Mouse (Mus musculus): ENCODE measurements around the gene Doxl2. TPM values are rescaled to one million over a fixed set of nuclear protein-coding genes. Genes with fewer than 3 reads are reported as not detected.

The Doxl2 gene
- polyA plus RNA-seq, 2 experiments: not detected

DNA sequence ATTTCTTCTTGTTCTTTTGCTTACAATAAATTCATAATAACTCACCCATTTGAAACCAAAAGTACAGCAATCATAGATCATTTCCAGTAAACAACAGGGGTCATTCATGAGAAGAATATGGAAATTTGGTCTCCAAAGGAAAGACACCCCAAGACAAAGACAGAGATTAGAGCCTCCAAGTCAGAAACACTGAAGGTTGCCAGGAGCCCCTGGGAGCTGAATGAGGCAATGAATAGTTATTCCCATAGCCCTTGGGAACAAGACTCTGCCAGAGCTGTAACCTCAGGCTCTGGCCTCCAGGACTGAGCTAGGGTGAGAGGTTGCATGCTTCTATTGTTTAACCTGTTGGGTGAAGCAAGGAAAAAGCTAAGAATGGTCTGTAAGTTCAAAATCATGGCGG, 44.6 kb downstream of the Doxl2 start:
- Histone ChIP-seq H3K9me3 (ENCODE audit: control insufficient read depth, low read length) (no peaks in the 10 kb centered on the region), H3K27ac (replicated peaks; ENCODE audit: low read depth, low read length) (no peak overlapping the region), H3K4me3 (replicated peaks; ENCODE audit: low read length) (no peak overlapping the region), H3K4me1 (ENCODE audit: control insufficient read depth, insufficient read depth, low read length) (peaks cover 6% of the 10 kb centered on the region), H3K36me3 (ENCODE audit: control insufficient read depth, insufficient read depth, low read length) (no peaks in the 10 kb centered on the region), H3K4me2 (replicated peaks; ENCODE audit: low read depth, low read length, severe bottlenecking) (no peak overlapping the region), H3K9ac (ENCODE audit: low read depth, low read length, severe bottlenecking) (no peak overlapping the region), H3K27me3 (ENCODE audit: control insufficient read depth, insufficient read depth, low read length) (no peaks in the 10 kb centered on the region)
- TF ChIP-seq POLR2A (IDR thresholded peaks at IDR 0.05; ENCODE audit: borderline replicate concordance, extremely low read depth, insufficient read depth, insufficient read length): no peak
- ATAC-seq (ENCODE audit: low FRiP score, low read depth) (no peak), DNase-seq (ENCODE audit: low spot score) (no peak)
- WGBS: 93% methylated on average over 1 of the region's 1 CpGs

DNA sequence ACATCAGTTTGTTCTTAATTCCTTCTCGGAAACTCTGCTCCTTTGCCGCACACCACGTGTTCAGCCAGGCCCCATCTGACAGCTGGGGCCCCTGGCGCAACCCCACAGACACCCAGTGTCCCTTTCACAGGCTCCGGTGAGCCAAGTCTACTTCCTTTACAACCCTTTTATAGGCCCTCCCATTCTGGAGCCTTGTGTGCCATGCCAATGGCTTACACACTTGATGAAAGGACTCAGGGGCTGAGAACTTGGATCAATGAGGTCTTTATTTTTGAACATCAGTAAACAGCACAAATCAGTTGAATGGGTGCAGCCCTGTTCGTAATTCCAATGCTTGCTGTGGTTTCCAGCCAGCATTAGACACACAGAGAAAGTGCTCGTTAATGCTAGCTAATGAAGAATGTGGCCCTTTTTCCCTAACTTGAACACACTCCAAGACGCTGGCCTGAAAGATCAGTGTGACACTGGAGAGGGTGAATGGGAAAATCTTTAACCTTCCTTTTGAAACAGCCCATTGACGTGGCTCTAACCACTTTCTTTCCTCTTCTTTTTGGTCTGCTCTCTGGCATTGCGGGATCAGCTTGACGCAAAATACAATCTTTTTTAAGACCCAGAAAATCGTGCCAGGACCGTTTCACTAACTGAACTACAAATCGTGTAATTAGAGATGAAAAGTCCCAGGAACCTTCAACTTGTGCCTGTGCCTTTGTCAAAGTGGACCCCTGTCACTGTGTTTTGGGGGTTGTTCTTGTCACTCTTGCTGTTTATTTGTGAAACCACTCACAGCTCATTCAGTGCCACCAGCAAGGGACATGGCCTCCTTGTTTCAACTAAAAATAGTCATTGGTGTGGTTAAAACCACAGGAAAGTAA, 46.6 kb downstream of the Doxl2 start:
- Histone ChIP-seq H3K27ac (replicated peaks; ENCODE audit: low read depth, low read length) (no peak overlapping the region), H3K36me3 (ENCODE audit: control insufficient read depth, insufficient read depth, low read length) (no peaks in the 10 kb centered on the region), H3K4me3 (replicated peaks; ENCODE audit: low read length) (no peak overlapping the region), H3K4me1 (ENCODE audit: control insufficient read depth, insufficient read depth, low read length) (peaks cover 6% of the 10 kb centered on the region), H3K9me3 (ENCODE audit: control insufficient read depth, low read length) (no peaks in the 10 kb centered on the region), H3K4me2 (replicated peaks; ENCODE audit: low read depth, low read length, severe bottlenecking) (no peak overlapping the region), H3K27me3 (ENCODE audit: control insufficient read depth, insufficient read depth, low read length) (no peaks in the 10 kb centered on the region), H3K9ac (ENCODE audit: low read depth, low read length, severe bottlenecking) (no peak overlapping the region)
- ATAC-seq (ENCODE audit: low FRiP score, low read depth): no peak
- no peak for DNase-seq (ENCODE audit: low spot score)
- 42% methylated on average over 14 of the region's 14 CpGs for WGBS
- TF ChIP-seq POLR2A (IDR thresholded peaks at IDR 0.05; ENCODE audit: borderline replicate concordance, extremely low read depth, insufficient read depth, insufficient read length): no peak

DNA sequence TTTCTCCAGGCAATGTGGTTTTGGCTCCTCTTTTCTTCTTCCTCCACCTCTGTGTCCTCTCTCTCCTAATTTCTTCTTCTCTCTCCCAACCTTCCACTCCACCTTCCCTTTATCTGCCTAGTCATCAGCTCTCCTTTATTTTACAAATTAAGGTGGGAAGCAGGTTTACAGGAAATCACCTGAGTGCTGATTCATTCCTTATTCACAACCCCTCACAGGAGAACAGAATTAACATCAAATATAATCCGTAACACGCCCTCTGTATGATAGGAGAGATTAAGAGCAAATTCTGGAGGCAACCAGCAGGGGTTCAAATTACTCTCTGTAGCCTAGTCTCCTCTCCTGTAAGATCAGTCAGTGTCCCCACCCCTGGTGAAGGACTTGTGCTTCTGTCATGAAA, 47.6 kb downstream of the Doxl2 start:
- WGBS: 82% methylated on average over 2 of the region's 2 CpGs
- Histone ChIP-seq H3K4me1 (ENCODE audit: control insufficient read depth, insufficient read depth, low read length) (peaks cover 6% of the 10 kb centered on the region), H3K36me3 (ENCODE audit: control insufficient read depth, insufficient read depth, low read length) (no peaks in the 10 kb centered on the region), H3K9ac (ENCODE audit: low read depth, low read length, severe bottlenecking) (no peak overlapping the region), H3K4me3 (replicated peaks; ENCODE audit: low read length) (no peak overlapping the region), H3K27me3 (ENCODE audit: control insufficient read depth, insufficient read depth, low read length) (no peaks in the 10 kb centered on the region), H3K9me3 (ENCODE audit: control insufficient read depth, low read length) (no peaks in the 10 kb centered on the region), H3K4me2 (replicated peaks; ENCODE audit: low read depth, low read length, severe bottlenecking) (no peak overlapping the region), H3K27ac (replicated peaks; ENCODE audit: low read depth, low read length) (no peak overlapping the region)
- ATAC-seq (ENCODE audit: low FRiP score, low read depth) (no peak), DNase-seq (ENCODE audit: low spot score) (no peak)
- TF ChIP-seq POLR2A (IDR thresholded peaks at IDR 0.05; ENCODE audit: borderline replicate concordance, extremely low read depth, insufficient read depth, insufficient read length): no peak

DNA sequence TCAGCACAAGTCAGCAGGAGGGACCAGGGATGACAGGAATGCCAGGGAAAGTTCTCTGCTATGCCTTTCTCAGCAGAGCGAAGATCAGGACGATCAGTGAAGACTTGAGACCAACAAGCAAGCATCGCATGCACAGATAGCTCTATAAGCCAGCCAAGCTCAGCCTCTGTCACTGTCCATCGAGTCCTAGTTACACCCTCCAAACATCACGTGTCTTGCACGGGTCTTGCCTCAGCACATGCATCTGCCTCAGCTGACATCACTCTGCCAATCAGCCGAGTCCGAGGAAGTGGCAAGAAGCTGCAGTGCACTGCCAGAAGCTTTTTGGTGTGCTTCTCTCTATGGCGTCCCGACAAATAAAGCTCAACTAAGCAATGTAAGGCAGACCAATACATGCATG, 48.6 kb downstream of the Doxl2 start:
- Histone ChIP-seq H3K27ac (replicated peaks; ENCODE audit: low read depth, low read length) (no peak overlapping the region), H3K4me3 (replicated peaks; ENCODE audit: low read length) (no peak overlapping the region), H3K4me1 (ENCODE audit: control insufficient read depth, insufficient read depth, low read length) (peaks cover 6% of the 10 kb centered on the region), H3K36me3 (ENCODE audit: control insufficient read depth, insufficient read depth, low read length) (no peaks in the 10 kb centered on the region), H3K9me3 (ENCODE audit: control insufficient read depth, low read length) (no peaks in the 10 kb centered on the region), H3K27me3 (ENCODE audit: control insufficient read depth, insufficient read depth, low read length) (no peaks in the 10 kb centered on the region), H3K4me2 (replicated peaks; ENCODE audit: low read depth, low read length, severe bottlenecking) (no peak overlapping the region), H3K9ac (ENCODE audit: low read depth, low read length, severe bottlenecking) (no peak overlapping the region)
- no peak for TF ChIP-seq POLR2A (IDR thresholded peaks at IDR 0.05; ENCODE audit: borderline replicate concordance, extremely low read depth, insufficient read depth, insufficient read length)
- no peak for ATAC-seq (ENCODE audit: low FRiP score, low read depth)
- DNase-seq (ENCODE audit: low spot score): no peak
- WGBS: 80% methylated on average over 10 of the region's 10 CpGs

DNA sequence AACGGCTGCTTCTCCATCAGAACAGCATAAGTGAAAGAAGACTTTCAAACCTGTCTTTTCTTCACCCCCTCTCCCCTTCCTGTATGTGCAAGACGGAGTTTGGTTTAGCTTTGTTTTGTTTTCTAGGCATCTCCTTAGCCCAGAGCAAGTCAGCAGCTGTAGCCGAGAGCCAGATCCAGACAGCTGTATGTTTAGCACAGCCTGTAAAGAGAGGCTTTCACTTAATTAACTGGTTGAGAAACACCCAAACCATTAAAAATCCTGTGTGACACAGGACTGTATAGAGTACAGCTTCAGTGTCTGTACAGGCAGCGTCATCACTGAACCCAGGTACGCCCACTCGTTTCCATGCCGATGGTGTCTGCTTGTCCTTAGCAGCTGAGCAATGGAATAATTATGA, 50.5 kb downstream of the Doxl2 start:
- H3K9ac ChIP-seq (ENCODE audit: low read depth, low read length, severe bottlenecking): no peak overlapping the region
- ATAC-seq (ENCODE audit: low FRiP score, low read depth) (no peak), DNase-seq (ENCODE audit: low spot score) (no peak)
- H3K36me3 ChIP-seq (ENCODE audit: control insufficient read depth, insufficient read depth, low read length): no peaks in the 10 kb centered on the region
- H3K4me2 ChIP-seq (replicated peaks; ENCODE audit: low read depth, low read length, severe bottlenecking): no peak overlapping the region
- H3K9me3 ChIP-seq (ENCODE audit: control insufficient read depth, low read length): no peaks in the 10 kb centered on the region
- no peak overlapping the region for H3K27ac ChIP-seq (replicated peaks; ENCODE audit: low read depth, low read length)
- peaks cover 6% of the 10 kb centered on the region for H3K4me1 ChIP-seq (ENCODE audit: control insufficient read depth, insufficient read depth, low read length)
- 72% methylated on average over 7 of the region's 7 CpGs for WGBS
- TF ChIP-seq POLR2A (IDR thresholded peaks at IDR 0.05; ENCODE audit: borderline replicate concordance, extremely low read depth, insufficient read depth, insufficient read length): no peak
- no peaks in the 10 kb centered on the region for H3K27me3 ChIP-seq (ENCODE audit: control insufficient read depth, insufficient read depth, low read length)
- no peak overlapping the region for H3K4me3 ChIP-seq (replicated peaks; ENCODE audit: low read length)
